Mouse (Mus musculus) hindbrain, embryonic 14.5 days (tissue): ENCODE measurements around the gene Plcg2. TPM values are rescaled to one million over a fixed set of nuclear protein-coding genes. Genes with fewer than 3 reads are reported as not detected.

Source experiments
- ATAC-seq: fragments of 200-750 bp; cut with Nextera tagmentation; 2 replicates; pipeline ENCODE4 v1.8.0; 2017; ENCODE audit warnings: moderate number of reproducible peaks, mild to moderate bottlenecking, moderate TSS enrichment, moderate library complexity; ENCODE audit not compliant: low FRiP score
- DNase-seq: peaks from one replicate; pipeline ENCODE4 v3.0.0-alpha.2; 2015; ENCODE audit warnings: low spot score
- H3K27ac ChIP-seq: fragments of 300-500 bp; sonication (generic); 2 replicates; pipeline ENCODE4 v1.5.1; 2014; ENCODE audit warnings: mild to moderate bottlenecking, moderate library complexity
- H3K27me3 ChIP-seq: fragments of 300-500 bp; sonication (generic); 2 replicates; pipeline ENCODE4 v1.6.1; 2014; ENCODE audit warnings: mild to moderate bottlenecking, low read length, mixed read lengths; ENCODE audit not compliant: control insufficient read depth, insufficient read depth
- H3K36me3 ChIP-seq: fragments of 300-500 bp; sonication (generic); replicated peaks from 2 replicates; pipeline ENCODE4 v1.6.1; 2014; ENCODE audit not compliant: control insufficient read depth, insufficient read depth
- H3K4me1 ChIP-seq: fragments of 300-500 bp; sonication (generic); replicated peaks from 2 replicates; pipeline ENCODE4 v1.6.1; 2014; ENCODE audit warnings: antibody characterized with exemption, low read length, mixed read lengths; ENCODE audit not compliant: control insufficient read depth, insufficient read depth
- H3K4me2 ChIP-seq: fragments of 300-500 bp; sonication (generic); replicated peaks from 2 replicates; pipeline ENCODE4 v1.6.1; 2014; ENCODE audit warnings: mild to moderate bottlenecking, moderate library complexity
- H3K4me3 ChIP-seq: fragments of 300-500 bp; sonication (generic); replicated peaks from 2 replicates; pipeline ENCODE4 v1.5.1; 2014; ENCODE audit warnings: mild to moderate bottlenecking, low read length
- H3K9ac ChIP-seq: fragments of 300-500 bp; sonication (generic); 2 replicates; pipeline ENCODE4 v1.6.1; 2014
- H3K9me3 ChIP-seq: fragments of 300-500 bp; sonication (generic); 2 replicates; pipeline ENCODE4 v1.6.1; 2016; ENCODE audit warnings: low read length; ENCODE audit not compliant: control insufficient read depth
- WGBS: fragments of 180-500 bp; shearing (Covaris S2); extraction: QIAGEN DNeasy Blood & Tissue Kit; methylation state at CpG from one replicate; pipeline ENCODE4 v1.1.7; 2014; 5-methylcytosine and 5-hydroxymethylcytosine counted together
- polyA plus RNA-seq: library from polyadenylated mRNA; unstranded; fragments of >200 nt; fragmentation: Nextera tagmentation; extraction: Ambion mirVana; gene quantifications from 2 replicates; pipeline ENCODE4 v1.2.1, GENCODE M21; 2014

Plcg2 gene
- polyA plus RNA-seq, 1 experiment from 2014 or later = 1.2 TPM

GRCm38 (mm10) chr8:117500232-117500823, 2.2 kb downstream of the Plcg2 start:
- peaks cover 4% of the 10 kb centered on the region; the same call in 1 of the 2 replicates for H3K4me1 ChIP-seq
- H3K9me3 ChIP-seq = no peaks in the 10 kb centered on the region
- no peak overlapping the region for H3K9ac ChIP-seq
- H3K27ac ChIP-seq = no peak overlapping the region
- no peaks in the 10 kb centered on the region for H3K36me3 ChIP-seq
- H3K4me3 ChIP-seq = no peak overlapping the region
- ATAC-seq (no peak), DNase-seq (no peak)
- no peak overlapping the region for H3K4me2 ChIP-seq
- H3K27me3 ChIP-seq = peaks cover 30% of the 10 kb centered on the region
- 88% methylated on average over 5 of the region's 5 CpGs for WGBS

GRCm38 (mm10) chr8:117501323-117501722, 3.2 kb downstream of the Plcg2 start:
- H3K4me3 ChIP-seq = no peak overlapping the region
- DNase-seq (no peak), ATAC-seq (no peak)
- H3K4me1 ChIP-seq = peaks cover 4% of the 10 kb centered on the region; the same call in 1 of the 2 replicates
- no peaks in the 10 kb centered on the region for H3K36me3 ChIP-seq
- WGBS = 94% methylated on average over 6 of the region's 6 CpGs
- H3K9ac ChIP-seq = no peak overlapping the region
- H3K4me2 ChIP-seq = no peak overlapping the region
- H3K27ac ChIP-seq = no peak overlapping the region
- H3K9me3 ChIP-seq = no peaks in the 10 kb centered on the region
- H3K27me3 ChIP-seq = peaks cover 30% of the 10 kb centered on the region

- Histone ChIP-seq H3K27ac (no peak overlapping the region), H3K4me1 (no peaks in the 10 kb centered on the region; the same call in 1 of the 2 replicates), H3K4me2 (no peak overlapping the region), H3K9ac (no peak overlapping the region), H3K36me3 (no peaks in the 10 kb centered on the region), H3K9me3 (no peaks in the 10 kb centered on the region), H3K27me3 (peaks cover 9% of the 10 kb centered on the region), H3K4me3 (no peak overlapping the region)
- ATAC-seq = no peak
- WGBS = 57% methylated on average over 13 of the region's 13 CpGs
- no peak for DNase-seq
These were observed 5.4 kb downstream of the Plcg2 start for GRCm38 (mm10) chr8:117503405-117504069.

- Histone ChIP-seq H3K4me3 (no peak overlapping the region), H3K27me3 (no peaks in the 10 kb centered on the region), H3K9me3 (0 out of 2 replicates have a peak, but pooled peaks cover 6% of the 10 kb centered on the region), H3K36me3 (no peaks in the 10 kb centered on the region), H3K4me2 (no peak overlapping the region), H3K9ac (no peak overlapping the region), H3K4me1 (no peaks in the 10 kb centered on the region), H3K27ac (no peak overlapping the region)
- ATAC-seq = no peak
- no peak for DNase-seq
- WGBS = 91% methylated on average over 8 of the region's 8 CpGs
These were observed 9.6 kb downstream of the Plcg2 start for GRCm38 (mm10) chr8:117507703-117508102.

- H3K9me3 ChIP-seq = no peaks in the 10 kb centered on the region
- H3K27me3 ChIP-seq = no peaks in the 10 kb centered on the region
- no peaks in the 10 kb centered on the region for H3K36me3 ChIP-seq
- H3K4me3 ChIP-seq = no peak overlapping the region
- H3K27ac ChIP-seq = no peak overlapping the region
- H3K4me2 ChIP-seq = no peak overlapping the region
- no peaks in the 10 kb centered on the region for H3K4me1 ChIP-seq
- WGBS = 71% methylated on average over 14 of the region's 14 CpGs
- H3K9ac ChIP-seq = no peak overlapping the region
- DNase-seq (no peak), ATAC-seq (no peak)
These were observed 18.9 kb downstream of the Plcg2 start for GRCm38 (mm10) chr8:117516876-117517565.

- H3K9me3 ChIP-seq = no peaks in the 10 kb centered on the region
- H3K4me2 ChIP-seq = no peak overlapping the region
- H3K9ac ChIP-seq = no peak overlapping the region
- ATAC-seq (no peak), DNase-seq (no peak)
- H3K4me1 ChIP-seq = no peaks in the 10 kb centered on the region
- no peaks in the 10 kb centered on the region for H3K36me3 ChIP-seq
- 83% methylated on average over 9 of the region's 9 CpGs for WGBS
- H3K27me3 ChIP-seq = no peaks in the 10 kb centered on the region
- H3K27ac ChIP-seq = no peak overlapping the region
- H3K4me3 ChIP-seq = no peak overlapping the region
These were observed 19.8 kb downstream of the Plcg2 start for GRCm38 (mm10) chr8:117517861-117518260.

- Histone ChIP-seq H3K27ac (no peak overlapping the region), H3K36me3 (no peaks in the 10 kb centered on the region), H3K4me3 (no peak overlapping the region), H3K9me3 (no peaks in the 10 kb centered on the region), H3K9ac (no peak overlapping the region), H3K4me2 (no peak overlapping the region), H3K4me1 (no peaks in the 10 kb centered on the region), H3K27me3 (no peaks in the 10 kb centered on the region)
- DNase-seq (no peak), ATAC-seq (no peak)
- 83% methylated on average over 4 of the region's 4 CpGs for WGBS
These were observed 20.8 kb downstream of the Plcg2 start for GRCm38 (mm10) chr8:117518873-117519272.

GRCm38 (mm10) chr8:117526185-117526584, 28.1 kb downstream of the Plcg2 start:
- Histone ChIP-seq H3K9ac (no peak overlapping the region), H3K4me3 (no peak overlapping the region), H3K27ac (no peak overlapping the region), H3K9me3 (no peaks in the 10 kb centered on the region), H3K4me2 (no peak overlapping the region), H3K27me3 (no peaks in the 10 kb centered on the region), H3K4me1 (no peaks in the 10 kb centered on the region), H3K36me3 (no peaks in the 10 kb centered on the region)
- ATAC-seq (no peak), DNase-seq (no peak)
- 44% methylated on average over 2 of the region's 2 CpGs for WGBS

- Histone ChIP-seq H3K27ac (no peak overlapping the region), H3K27me3 (no peaks in the 10 kb centered on the region), H3K4me1 (no peaks in the 10 kb centered on the region), H3K4me3 (no peak overlapping the region), H3K9me3 (no peaks in the 10 kb centered on the region), H3K4me2 (no peak overlapping the region), H3K36me3 (no peaks in the 10 kb centered on the region), H3K9ac (no peak overlapping the region)
- DNase-seq = no peak
- no peak for ATAC-seq
- 79% methylated on average over 5 of the region's 5 CpGs for WGBS
These were observed 29.9 kb downstream of the Plcg2 start for GRCm38 (mm10) chr8:117527983-117528382.
